Mouse (Mus musculus) skeletal muscle tissue, postnatal 0 days (tissue): ENCODE results near the gene Bcs1l. TPM values are rescaled to one million over a fixed set of nuclear protein-coding genes. Genes with fewer than 3 reads are reported as not detected.

Experiments used
- microRNA-seq, 2 experiments: library from miRNA; unstranded; fragments of <30 nt; microRNA quantifications; one replicate each; pipeline ENCODE4; 2016
- polyA plus RNA-seq: library from polyadenylated mRNA; unstranded; fragments of >200 nt; fragmentation: Nextera tagmentation; extraction: Ambion mirVana; gene quantifications from 2 replicates; pipeline ENCODE4 v1.2.1, GENCODE M21; 2015

Bcs1l gene
- 12.1 and 12.8 TPM in 2 replicates for polyA plus RNA-seq

GRCm38 (mm10) chr1:74587773-74588445, at the start of gene Bcs1l, which contains the start of gene Zfp142:
TSS of gene Bcs1l (plus strand) at chr1:74588289.
TSS of gene Zfp142 (minus strand) at chr1:74588246.

GRCm38 (mm10) chr1:74542451-74542961, 45.6 kb upstream of the Bcs1l start, which contains the start of gene Plcd4:
TSS of gene Plcd4 (plus strand) at chr1:74542888.

GRCm38 (mm10) chr1:74544184-74544583, 43.9 kb upstream of the Bcs1l start, which contains the start of gene Usp37:
TSS of gene Usp37 (minus strand) at chr1:74544284.

GRCm38 (mm10) chr1:74601267-74601962, 13.3 kb downstream of the Bcs1l start, which contains the start of the genes Rnf25 and Stk36:
TSS of gene Rnf25 (minus strand) at chr1:74601397.
TSS of gene Stk36 (plus strand) at chr1:74601445.

Small RNA genes within 50 kb of the gene (microRNA-seq; reads per million reads assigned to microRNA genes)
- gene Gm25035: 0 reads per million in 2 experiments

Other genes with a start within 250 kb of the Bcs1l start
- 0.60 and 0.67 TPM in 2 replicates for gene Catip, start 226.2 kb upstream of the Bcs1l start, polyA plus RNA-seq
- gene Slc11a1, start 213.1 kb upstream of the Bcs1l start, polyA plus RNA-seq: 2.5 and 4.1 TPM in 2 replicates
- gene Ctdsp1, start 196.8 kb upstream of the Bcs1l start, polyA plus RNA-seq: 45.5 and 48.2 TPM in 2 replicates
- 0.11 and 0.13 TPM in 2 replicates for gene Vil1, start 178.9 kb upstream of the Bcs1l start, polyA plus RNA-seq
- 25.0 and 28.0 TPM in 2 replicates for gene Cnot9, start 82.2 kb upstream of the Bcs1l start, polyA plus RNA-seq
- 21.4 and 22.1 TPM in 2 replicates for gene Plcd4, start 45.4 kb upstream of the Bcs1l start, polyA plus RNA-seq
- 8.8 and 10.1 TPM in 2 replicates for gene Usp37, start 44.0 kb upstream of the Bcs1l start, polyA plus RNA-seq
- gene Zfp142, start within 50 bp of the Bcs1l start, polyA plus RNA-seq: 3.0 and 3.2 TPM in 2 replicates
- 18.9 and 22.0 TPM in 2 replicates for gene Rnf25, start 13.1 kb downstream of the Bcs1l start, polyA plus RNA-seq
- 1.6 and 1.7 TPM in 2 replicates for gene Stk36, start 13.2 kb downstream of the Bcs1l start, polyA plus RNA-seq
- gene Ttll4, start 73.5 kb downstream of the Bcs1l start, polyA plus RNA-seq: 2.2 and 2.9 TPM in 2 replicates
- gene Cyp27a1, start 125.3 kb downstream of the Bcs1l start, polyA plus RNA-seq: 13.5 and 16.0 TPM in 2 replicates
- gene Prkag3, start 160.9 kb downstream of the Bcs1l start, polyA plus RNA-seq: 17.7 and 18.8 TPM in 2 replicates
- 1.1 and 2.8 TPM in 2 replicates for gene Wnt6, start 183.6 kb downstream of the Bcs1l start, polyA plus RNA-seq
- gene Wnt10a, start 203.2 kb downstream of the Bcs1l start, polyA plus RNA-seq: 0.09 and 0.33 TPM in 2 replicates